Comparison of ENCODE assay signal across 22 mouse cellular contexts in genomic region chr12:110711270-110711669, GRCm38 (mm10). TPM values are rescaled to one million over a fixed set of nuclear protein-coding genes. Genes with fewer than 3 reads are reported as not detected.
"Had no signal": no experiment of that assay in that cellular context is flagged by ENCODE, and none has a peak within 500 bp of the region (broad histone marks: within the 10 kb centered on the region; RNA-seq: fewer than 3 reads in every experiment).

No protein-coding gene starts in this region.

- H3K4me2 ChIP-seq: limb, embryonic 12.5 days; liver, embryonic 13.5 days; midbrain, embryonic 12.5 days; neural tube, embryonic 13.5 days had no signal

- H3K36me3 ChIP-seq: limb, embryonic 12.5 days; liver, embryonic 13.5 days; midbrain, embryonic 12.5 days; neural tube, embryonic 13.5 days had no signal

- H3K9me3 ChIP-seq: limb, embryonic 12.5 days; liver, embryonic 13.5 days; neural tube, embryonic 13.5 days had no signal

- DNase-seq: kidney, postnatal 10 days; kidney, postnatal 4 days; liver; liver, embryonic 13.5 days; lung, adult 18-20 months; lung, postnatal 4 days; retina, postnatal 1 day; right cerebral cortex, postnatal 4 days; spleen, adult 18-20 months; thymus, postnatal 4 days had no signal

- H3K27me3 ChIP-seq: midbrain, embryonic 12.5 days; neural tube, embryonic 13.5 days had no signal

- ATAC-seq: midbrain, embryonic 16.5 days had no signal

- H3K27ac ChIP-seq: layer of hippocampus, adult 2 months; limb, embryonic 12.5 days; liver, embryonic 13.5 days; midbrain, embryonic 12.5 days; neural tube, embryonic 13.5 days had no signal

- H3K4me3 ChIP-seq: layer of hippocampus, adult 2 months; limb, embryonic 12.5 days; liver, embryonic 13.5 days; midbrain, embryonic 12.5 days; neural tube, embryonic 13.5 days had no signal

- H3K9ac ChIP-seq: limb, embryonic 12.5 days; liver, embryonic 13.5 days; midbrain, embryonic 12.5 days; neural tube, embryonic 13.5 days had no signal

RNA-seq across cellular contexts. Expression of gene 1700001K19Rik, which starts 28.9 kb away (rescaled TPM):
- total RNA-seq: layer of hippocampus, adult 2 months; layer of hippocampus, postnatal 10 days; left cerebral cortex, postnatal 36 days; megakaryocyte, adult 5-6 weeks had no signal
- polyA plus RNA-seq: kidney, embryonic 14.5 days; limb, embryonic 12.5 days; liver, embryonic 13.5 days; lung, embryonic 16.5 days; midbrain, embryonic 12.5 days; midbrain, embryonic 16.5 days; stomach, embryonic 14.5 days; thymus, postnatal 0 days had no signal
